Mouse (Mus musculus) bone marrow, adult 2 months (tissue): ENCODE measurements at regions not wholly inside any gene's neighbourhood (a gene's known extent, or its start where the extent isn't known, plus 50 kb on each side); places are given as distances from the start of the nearest gene placed in this dataset.

Experiments
- H3K27ac ChIP-seq: fragments of 200-500 bp; 2 replicates; pipeline ENCODE4 v1.5.1; 2012; ENCODE audit warnings: low read depth, mild to moderate bottlenecking, control low read depth, inconsistent platforms, low read length; ENCODE audit not compliant: control insufficient read depth, poor library complexity, insufficient read depth
- H3K4me1 ChIP-seq: fragments of 200-500 bp; 2 replicates; pipeline ENCODE4 v1.6.1; 2011; ENCODE audit warnings: low read length; ENCODE audit not compliant: control insufficient read depth, insufficient read depth
- H3K4me3 ChIP-seq: fragments of 200-500 bp; replicated peaks from 2 replicates; pipeline ENCODE3; 2011; ENCODE audit warnings: mild to moderate bottlenecking, low read depth, low read length, control low read depth; ENCODE audit not compliant: control insufficient read depth
- CTCF ChIP-seq: fragments of 200-500 bp; IDR thresholded peaks from 2 replicates; pipeline ENCODE4 v1.5.1; 2011; ENCODE audit warnings: low read length, control low read depth; ENCODE audit not compliant: control insufficient read depth, insufficient read depth
- POLR2A ChIP-seq: fragments of 200-500 bp; IDR thresholded peaks from 2 replicates; pipeline ENCODE4 v1.6.1; 2011; ENCODE audit warnings: low read depth, mild to moderate bottlenecking, control low read depth, low read length, borderline replicate concordance; ENCODE audit not compliant: control insufficient read depth
- WGBS: fragments of 180-500 bp; shearing (Covaris S2); methylation state at CpG from one replicate; pipeline ENCODE4 v1.1.7; 2018; 5-methylcytosine and 5-hydroxymethylcytosine counted together

DNA sequence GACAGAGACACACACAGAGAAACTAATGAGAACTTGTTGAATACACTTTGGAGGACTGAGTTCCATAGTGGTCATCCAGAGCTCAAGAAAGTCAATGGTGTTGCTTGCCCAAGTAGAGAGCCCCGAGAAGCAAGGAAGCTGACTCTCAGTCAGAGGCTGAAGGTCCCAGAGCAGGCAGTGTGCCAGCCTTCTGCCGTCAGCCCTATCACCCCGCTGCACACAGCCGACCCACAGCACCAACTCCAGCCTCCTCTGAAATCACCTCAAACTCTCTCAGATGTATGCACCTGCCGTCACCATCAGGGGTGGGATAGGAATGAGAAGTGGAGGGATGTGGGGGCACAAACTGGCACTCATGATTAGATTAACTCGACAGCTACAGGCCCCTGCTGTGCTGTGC is 257.9 kb upstream of the Far2 start:
- TF ChIP-seq CTCF (no peak), POLR2A (no peak)
- Histone ChIP-seq H3K4me3 (no peak overlapping the region), H3K27ac (no peak overlapping the region), H3K4me1 (no peaks in the 10 kb centered on the region)
- WGBS = 65% methylated on average over 6 of the region's 6 CpGs

DNA sequence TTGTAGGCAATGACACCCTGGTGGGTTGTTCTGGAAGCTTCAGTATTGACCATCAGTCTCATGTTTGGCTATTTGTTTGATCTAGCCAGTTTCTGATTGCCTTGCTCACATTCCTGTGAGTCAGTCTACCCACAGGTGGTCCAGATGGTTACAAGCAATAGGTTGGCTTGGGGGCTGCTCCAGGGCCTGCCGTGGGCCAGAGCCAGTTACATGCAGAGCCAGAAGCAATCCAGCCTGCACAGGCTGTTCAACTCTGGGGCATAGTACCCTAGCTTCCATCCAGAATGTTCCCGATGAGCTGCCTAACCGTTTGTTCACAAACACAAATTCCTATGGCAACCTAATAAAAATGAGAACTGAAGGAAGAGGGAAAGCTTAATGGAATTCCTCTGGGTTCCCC is 253.2 kb upstream of the Far2 start:
- no peak for TF ChIP-seq POLR2A
- TF ChIP-seq CTCF = no peak
- WGBS = 76% methylated on average over 3 of the region's 3 CpGs
- Histone ChIP-seq H3K4me1 (peaks cover 1% of the 10 kb centered on the region; the same call in 1 of the 2 replicates), H3K4me3 (no peak overlapping the region), H3K27ac (no peak overlapping the region)

DNA sequence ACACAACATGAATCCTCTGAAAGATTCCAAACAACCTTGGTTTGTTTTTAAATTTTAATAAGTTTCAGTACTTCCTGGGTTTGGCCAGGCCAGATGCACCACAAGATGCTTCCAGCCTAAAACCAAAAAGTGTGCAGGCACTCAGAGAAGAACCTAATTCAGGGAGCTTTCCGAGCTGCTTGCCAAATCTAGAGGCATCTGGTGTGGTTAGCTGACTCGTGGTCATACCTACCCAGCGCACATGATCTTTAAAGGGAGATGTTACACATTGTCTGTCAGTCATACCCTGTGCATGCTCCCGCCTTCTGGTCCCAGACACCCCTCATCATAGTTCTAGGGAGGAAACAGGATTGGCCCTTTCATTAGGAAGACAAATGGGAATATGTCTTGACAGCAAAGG is 252.7 kb upstream of the Far2 start:
- Histone ChIP-seq H3K4me3 (no peak overlapping the region), H3K4me1 (peaks cover 1% of the 10 kb centered on the region; the same call in 1 of the 2 replicates), H3K27ac (no peak overlapping the region)
- 52% methylated on average over 4 of the region's 4 CpGs for WGBS
- TF ChIP-seq CTCF (no peak), POLR2A (no peak)

DNA sequence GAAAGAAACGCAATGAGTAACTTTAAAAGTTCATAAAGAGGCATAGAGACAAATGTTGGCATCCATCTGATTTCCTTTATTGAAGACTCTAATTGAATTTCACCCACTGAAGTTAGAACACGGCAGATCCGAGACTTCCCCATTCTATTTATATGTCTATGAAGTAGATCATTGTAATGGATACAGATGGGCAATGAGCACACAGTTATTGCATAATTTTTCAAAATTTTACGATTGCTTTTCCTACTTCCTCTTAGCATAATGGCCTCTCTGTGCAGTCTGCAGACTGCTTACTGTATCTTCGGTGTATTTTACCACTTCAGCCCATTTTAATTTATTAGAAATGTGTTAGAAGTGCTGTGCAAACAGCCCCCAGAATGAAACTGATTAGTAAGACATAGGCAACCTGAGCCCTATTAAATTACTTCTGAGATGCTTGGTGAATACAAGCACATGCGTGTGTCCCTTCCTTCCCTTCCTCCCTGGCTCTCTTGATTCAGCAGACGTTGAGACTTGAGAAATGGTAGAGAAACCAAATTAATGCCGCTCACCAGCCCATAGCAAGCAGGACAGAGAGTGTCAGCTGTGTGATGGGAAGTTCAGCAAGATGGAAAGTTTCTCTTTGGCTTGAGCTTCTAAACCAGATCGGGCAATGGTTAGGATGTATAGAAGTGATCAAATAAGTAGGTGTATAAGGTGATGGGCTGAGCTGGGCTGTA is 247.9 kb upstream of the Far2 start:
- WGBS = 26% methylated on average over 9 of the region's 9 CpGs
- Histone ChIP-seq H3K4me3 (no peak overlapping the region), H3K4me1 (peaks cover 1% of the 10 kb centered on the region; the same call in 1 of the 2 replicates), H3K27ac (no peak overlapping the region)
- TF ChIP-seq POLR2A (no peak), CTCF (no peak)

DNA sequence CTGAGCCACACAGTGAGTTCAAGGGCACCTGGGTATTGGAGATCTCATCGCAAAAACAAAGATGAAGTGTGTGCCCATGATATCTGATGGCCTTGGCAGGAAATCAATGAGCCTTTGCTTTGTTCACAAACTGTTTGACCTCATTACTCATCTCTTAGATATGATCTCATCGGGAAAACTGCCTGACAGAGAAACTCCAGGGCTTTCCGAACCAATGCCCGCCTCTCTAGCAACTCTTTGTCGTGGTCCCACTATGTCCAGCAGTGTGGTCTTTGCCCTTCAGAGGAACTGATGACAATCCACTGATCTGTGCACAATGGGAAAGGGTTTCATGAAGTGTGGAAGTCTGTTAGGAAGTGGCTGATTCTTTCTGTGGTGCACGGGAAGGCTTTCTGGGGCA is 247.2 kb upstream of the Far2 start:
- no peak overlapping the region for H3K27ac ChIP-seq
- TF ChIP-seq POLR2A = no peak
- TF ChIP-seq CTCF = no peak
- 79% methylated on average over 6 of the region's 6 CpGs for WGBS
- H3K4me1 ChIP-seq = peaks cover 1% of the 10 kb centered on the region; the same call in 1 of the 2 replicates
- no peak overlapping the region for H3K4me3 ChIP-seq

DNA sequence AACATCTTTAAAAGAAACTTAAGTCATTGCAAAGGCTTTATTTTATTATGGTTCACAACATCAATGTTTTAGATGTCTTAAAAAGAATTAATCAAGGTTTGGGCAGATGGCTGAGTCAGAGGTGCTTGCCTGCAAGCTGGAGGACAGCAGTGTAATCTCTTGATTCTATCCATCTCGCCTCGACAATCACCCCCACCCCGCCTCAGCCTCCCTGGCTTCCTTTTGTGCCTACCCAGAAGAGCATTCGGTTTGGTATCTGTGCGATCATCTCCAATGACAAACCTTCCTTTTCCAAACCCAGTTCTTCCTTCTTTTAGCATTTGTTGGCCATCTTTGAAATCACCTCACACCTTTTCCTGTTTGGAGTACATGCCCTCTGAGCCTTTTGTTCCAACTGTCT is 246.2 kb upstream of the Far2 start:
- WGBS = 79% methylated on average over 5 of the region's 5 CpGs
- no peak for TF ChIP-seq POLR2A
- TF ChIP-seq CTCF = no peak

DNA sequence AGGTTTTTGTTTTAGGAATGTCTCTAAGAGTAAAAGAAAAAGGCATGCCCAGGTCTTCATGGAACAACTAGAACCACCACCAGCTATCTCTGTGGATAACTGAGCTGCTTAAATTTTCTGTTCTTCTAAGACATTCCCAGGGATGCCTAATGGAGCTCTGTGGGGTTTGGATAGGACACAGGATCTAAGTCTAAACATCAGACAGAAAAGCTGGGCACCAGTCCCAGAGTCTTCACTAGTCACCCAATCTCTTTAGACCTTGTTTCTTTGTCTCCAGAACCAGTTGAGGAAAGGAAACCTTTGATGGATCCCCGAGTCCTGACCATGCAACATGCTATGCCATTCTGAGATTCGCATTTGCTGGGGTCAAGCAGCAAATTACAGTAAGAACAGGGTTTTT is 243.2 kb upstream of the Far2 start:
- H3K4me3 ChIP-seq = no peak overlapping the region
- H3K4me1 ChIP-seq = no peaks in the 10 kb centered on the region
- WGBS = 71% methylated on average over 2 of the region's 2 CpGs
- no peak overlapping the region for H3K27ac ChIP-seq
- TF ChIP-seq POLR2A (no peak), CTCF (no peak)

More for the DNA sequence above, 246.2 kb upstream of the Far2 start:
- no peak overlapping the region for H3K4me3 ChIP-seq
- H3K27ac ChIP-seq = no peak overlapping the region
- peaks cover 1% of the 10 kb centered on the region; the same call in 1 of the 2 replicates for H3K4me1 ChIP-seq

DNA sequence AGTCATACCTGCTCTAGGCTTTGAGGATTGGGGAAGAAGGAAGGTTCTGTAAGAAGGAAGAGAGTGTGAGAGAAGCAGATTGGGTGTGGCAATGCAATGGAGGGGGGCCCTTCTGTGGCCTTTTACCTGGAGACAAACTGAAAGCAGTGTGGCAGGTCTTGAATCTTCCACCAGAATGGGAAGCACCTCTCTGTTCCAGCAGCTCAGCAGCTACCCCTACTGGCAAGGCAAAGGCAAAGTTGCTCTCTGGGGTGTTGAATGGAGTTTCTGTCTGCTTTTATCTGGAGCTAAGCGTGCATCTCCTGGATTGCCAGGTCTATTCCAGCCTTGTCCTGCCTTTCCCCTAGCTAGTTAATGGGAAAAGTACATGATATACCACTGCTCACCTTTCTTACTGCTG is 236.3 kb upstream of the Far2 start:
- WGBS = 35% methylated on average over 1 of the region's 1 CpGs
- Histone ChIP-seq H3K4me1 (no peaks in the 10 kb centered on the region), H3K4me3 (no peak overlapping the region)

More for the DNA sequence above, 236.3 kb upstream of the Far2 start:
- no peak overlapping the region for H3K27ac ChIP-seq
- TF ChIP-seq POLR2A (no peak), CTCF (peak; percentile 58)
